Mouse (Mus musculus): ENCODE measurements around the gene Vti1a. TPM values are rescaled to one million over a fixed set of nuclear protein-coding genes. Genes with fewer than 3 reads are reported as not detected.

The Vti1a gene
- polyA plus RNA-seq, 1 experiment, result 17.6 TPM

GRCm38 (mm10) chr19:55640251-55640650 lies 324.2 kb downstream of the Vti1a start:
- Histone ChIP-seq H3K4me1 (ENCODE audit: control insufficient read depth, insufficient read depth, low read length) (peaks cover 4% of the 10 kb centered on the region), H3K27ac (ENCODE audit: insufficient read depth, low read length) (no peak overlapping the region), H3K9me3 (replicated peaks; ENCODE audit: control insufficient read depth, insufficient read depth, low read length, poor library complexity, severe bottlenecking) (no peaks in the 10 kb centered on the region), H3K4me3 (ENCODE audit: low read depth, low read length) (no peak overlapping the region; the same call in 1 of the 2 replicates), H3K9ac (ENCODE audit: low read depth, poor library complexity, severe bottlenecking) (no peak overlapping the region), H3K27me3 (ENCODE audit: control insufficient read depth, insufficient read depth, low read length, poor library complexity, severe bottlenecking) (no peaks in the 10 kb centered on the region), H3K36me3 (ENCODE audit: control insufficient read depth, insufficient read depth, low read length, poor library complexity, severe bottlenecking) (no peaks in the 10 kb centered on the region)
- TF ChIP-seq POLR2A (IDR thresholded peaks at IDR 0.05; ENCODE audit: insufficient read depth, low read length) (no peak), EP300 (IDR thresholded peaks at IDR 0.05; ENCODE audit: insufficient read depth, low read depth, low read length) (no peak), CTCF (IDR thresholded peaks at IDR 0.05; ENCODE audit: low read depth, low read length) (no peak)

- H3K4me3 ChIP-seq (ENCODE audit: low read depth, low read length), result no peak overlapping the region
- TF ChIP-seq POLR2A (IDR thresholded peaks at IDR 0.05; ENCODE audit: insufficient read depth, low read length) (no peak), CTCF (IDR thresholded peaks at IDR 0.05; ENCODE audit: low read depth, low read length) (no peak), EP300 (IDR thresholded peaks at IDR 0.05; ENCODE audit: insufficient read depth, low read depth, low read length) (no peak)
- H3K4me1 ChIP-seq (ENCODE audit: control insufficient read depth, insufficient read depth, low read length), result peaks cover 4% of the 10 kb centered on the region
- H3K36me3 ChIP-seq (ENCODE audit: control insufficient read depth, insufficient read depth, low read length, poor library complexity, severe bottlenecking), result no peaks in the 10 kb centered on the region
- H3K9me3 ChIP-seq (replicated peaks; ENCODE audit: control insufficient read depth, insufficient read depth, low read length, poor library complexity, severe bottlenecking), result no peaks in the 10 kb centered on the region
- no peaks in the 10 kb centered on the region for H3K27me3 ChIP-seq (ENCODE audit: control insufficient read depth, insufficient read depth, low read length, poor library complexity, severe bottlenecking)
- no peak overlapping the region for H3K27ac ChIP-seq (ENCODE audit: insufficient read depth, low read length)
- H3K9ac ChIP-seq (ENCODE audit: low read depth, poor library complexity, severe bottlenecking), result no peak overlapping the region
These were observed 325.8 kb downstream of the Vti1a start for GRCm38 (mm10) chr19:55641891-55642290.

- H3K4me3 ChIP-seq (ENCODE audit: low read depth, low read length), result no peak overlapping the region
- no peak overlapping the region for H3K27ac ChIP-seq (ENCODE audit: insufficient read depth, low read length)
- TF ChIP-seq POLR2A (IDR thresholded peaks at IDR 0.05; ENCODE audit: insufficient read depth, low read length), result no peak
- no peak for TF ChIP-seq EP300 (IDR thresholded peaks at IDR 0.05; ENCODE audit: insufficient read depth, low read depth, low read length)
- TF ChIP-seq CTCF (IDR thresholded peaks at IDR 0.05; ENCODE audit: low read depth, low read length), result no peak
- no peaks in the 10 kb centered on the region for H3K9me3 ChIP-seq (replicated peaks; ENCODE audit: control insufficient read depth, insufficient read depth, low read length, poor library complexity, severe bottlenecking)
- H3K4me1 ChIP-seq (ENCODE audit: control insufficient read depth, insufficient read depth, low read length), result peaks cover 4% of the 10 kb centered on the region
- H3K36me3 ChIP-seq (ENCODE audit: control insufficient read depth, insufficient read depth, low read length, poor library complexity, severe bottlenecking), result no peaks in the 10 kb centered on the region
- H3K27me3 ChIP-seq (ENCODE audit: control insufficient read depth, insufficient read depth, low read length, poor library complexity, severe bottlenecking), result no peaks in the 10 kb centered on the region
- H3K9ac ChIP-seq (ENCODE audit: low read depth, poor library complexity, severe bottlenecking), result no peak overlapping the region
These were observed 326.3 kb downstream of the Vti1a start for GRCm38 (mm10) chr19:55642361-55642760.

GRCm38 (mm10) chr19:55643288-55643901 lies 327.3 kb downstream of the Vti1a start:
- Histone ChIP-seq H3K27me3 (ENCODE audit: control insufficient read depth, insufficient read depth, low read length, poor library complexity, severe bottlenecking) (no peaks in the 10 kb centered on the region), H3K9ac (ENCODE audit: low read depth, poor library complexity, severe bottlenecking) (no peak overlapping the region), H3K27ac (ENCODE audit: insufficient read depth, low read length) (no peak overlapping the region), H3K9me3 (replicated peaks; ENCODE audit: control insufficient read depth, insufficient read depth, low read length, poor library complexity, severe bottlenecking) (no peaks in the 10 kb centered on the region), H3K4me3 (ENCODE audit: low read depth, low read length) (no peak overlapping the region), H3K4me1 (ENCODE audit: control insufficient read depth, insufficient read depth, low read length) (peaks cover 4% of the 10 kb centered on the region), H3K36me3 (ENCODE audit: control insufficient read depth, insufficient read depth, low read length, poor library complexity, severe bottlenecking) (no peaks in the 10 kb centered on the region)
- no peak for TF ChIP-seq EP300 (IDR thresholded peaks at IDR 0.05; ENCODE audit: insufficient read depth, low read depth, low read length)
- TF ChIP-seq CTCF (IDR thresholded peaks at IDR 0.05; ENCODE audit: low read depth, low read length), result no peak
- no peak for TF ChIP-seq POLR2A (IDR thresholded peaks at IDR 0.05; ENCODE audit: insufficient read depth, low read length)

- peaks cover 4% of the 10 kb centered on the region for H3K4me1 ChIP-seq (ENCODE audit: control insufficient read depth, insufficient read depth, low read length)
- no peak overlapping the region for H3K27ac ChIP-seq (ENCODE audit: insufficient read depth, low read length)
- TF ChIP-seq CTCF (IDR thresholded peaks at IDR 0.05; ENCODE audit: low read depth, low read length) (no peak), POLR2A (IDR thresholded peaks at IDR 0.05; ENCODE audit: insufficient read depth, low read length) (no peak), EP300 (IDR thresholded peaks at IDR 0.05; ENCODE audit: insufficient read depth, low read depth, low read length) (no peak)
- no peaks in the 10 kb centered on the region for H3K27me3 ChIP-seq (ENCODE audit: control insufficient read depth, insufficient read depth, low read length, poor library complexity, severe bottlenecking)
- H3K36me3 ChIP-seq (ENCODE audit: control insufficient read depth, insufficient read depth, low read length, poor library complexity, severe bottlenecking), result no peaks in the 10 kb centered on the region
- H3K9me3 ChIP-seq (replicated peaks; ENCODE audit: control insufficient read depth, insufficient read depth, low read length, poor library complexity, severe bottlenecking), result no peaks in the 10 kb centered on the region
- no peak overlapping the region for H3K4me3 ChIP-seq (ENCODE audit: low read depth, low read length)
- H3K9ac ChIP-seq (ENCODE audit: low read depth, poor library complexity, severe bottlenecking), result no peak overlapping the region
These were observed 327.8 kb downstream of the Vti1a start for GRCm38 (mm10) chr19:55643931-55644330.

- no peak for TF ChIP-seq CTCF (IDR thresholded peaks at IDR 0.05; ENCODE audit: low read depth, low read length)
- TF ChIP-seq EP300 (IDR thresholded peaks at IDR 0.05; ENCODE audit: insufficient read depth, low read depth, low read length), result no peak
- no peak for TF ChIP-seq POLR2A (IDR thresholded peaks at IDR 0.05; ENCODE audit: insufficient read depth, low read length)
- no peaks in the 10 kb centered on the region for H3K36me3 ChIP-seq (ENCODE audit: control insufficient read depth, insufficient read depth, low read length, poor library complexity, severe bottlenecking)
- no peak overlapping the region for H3K9ac ChIP-seq (ENCODE audit: low read depth, poor library complexity, severe bottlenecking)
- H3K27me3 ChIP-seq (ENCODE audit: control insufficient read depth, insufficient read depth, low read length, poor library complexity, severe bottlenecking), result no peaks in the 10 kb centered on the region
- H3K4me1 ChIP-seq (ENCODE audit: control insufficient read depth, insufficient read depth, low read length), result no peaks in the 10 kb centered on the region
- H3K9me3 ChIP-seq (replicated peaks; ENCODE audit: control insufficient read depth, insufficient read depth, low read length, poor library complexity, severe bottlenecking), result no peaks in the 10 kb centered on the region
- no peak overlapping the region for H3K27ac ChIP-seq (ENCODE audit: insufficient read depth, low read length)
- no peak overlapping the region for H3K4me3 ChIP-seq (ENCODE audit: low read depth, low read length)
These were observed 333.3 kb downstream of the Vti1a start for GRCm38 (mm10) chr19:55649363-55649762.
